Mouse (Mus musculus) fat pad, adult 2 months (tissue): Measurements from ENCODE around the gene Fmr1nb.
"Not testable (repeated sequence)": the region's sequence is repeated elsewhere in the genome, so short reads cannot be mapped to it uniquely, and the experiment has no call there.

Source experiments
- DNase-seq: peaks from one replicate; pipeline ENCODE4 v3.0.0-alpha.2; 2011; ENCODE audit warnings: low read depth, low spot score; ENCODE audit errors: extremely low read depth

The Fmr1nb gene

DNA sequence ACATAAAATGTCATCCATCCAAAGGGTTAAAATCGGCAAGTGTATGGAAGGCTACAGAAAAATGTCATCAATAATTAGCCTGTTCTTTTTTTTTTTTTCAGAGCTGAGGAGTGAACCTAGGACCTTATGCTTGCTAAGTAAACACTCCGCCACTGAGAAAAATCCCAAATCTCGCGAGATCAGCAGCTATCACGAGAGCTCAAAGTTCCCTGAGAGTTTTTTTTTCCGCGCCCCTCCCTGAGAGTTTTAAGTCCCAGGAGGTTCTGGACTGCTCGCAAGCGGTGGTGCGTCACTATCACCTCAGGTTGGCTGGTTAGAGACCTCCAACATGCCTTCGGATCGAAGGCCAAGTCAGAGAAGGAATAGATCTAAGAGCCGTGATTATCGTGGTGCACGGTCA is at the start of gene Fmr1nb:
TSS of gene Fmr1nb (plus strand) at position 234 of the 400 bp plus-strand sequence.
- DNase-seq = no peak

DNA sequence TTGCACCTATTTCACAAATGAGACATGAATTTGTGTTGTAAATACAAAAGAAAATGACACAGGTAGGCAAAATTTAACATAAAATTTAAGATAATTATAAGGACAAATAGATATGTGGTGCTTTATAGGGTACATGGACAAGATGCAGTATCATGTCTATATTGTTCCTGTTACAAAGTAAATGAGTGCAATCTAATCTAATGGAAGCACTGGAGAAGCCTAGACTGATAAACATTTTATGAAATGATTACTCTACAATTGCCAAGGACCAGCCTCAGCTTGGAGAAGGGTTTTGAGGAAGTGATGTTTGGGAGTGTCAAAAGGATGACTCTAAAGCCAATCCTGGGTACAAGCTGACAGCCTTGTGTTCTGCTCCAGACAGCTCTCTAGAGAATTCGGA is 24.7 kb upstream of the Fmr1nb start:
- DNase-seq = no peak

DNA sequence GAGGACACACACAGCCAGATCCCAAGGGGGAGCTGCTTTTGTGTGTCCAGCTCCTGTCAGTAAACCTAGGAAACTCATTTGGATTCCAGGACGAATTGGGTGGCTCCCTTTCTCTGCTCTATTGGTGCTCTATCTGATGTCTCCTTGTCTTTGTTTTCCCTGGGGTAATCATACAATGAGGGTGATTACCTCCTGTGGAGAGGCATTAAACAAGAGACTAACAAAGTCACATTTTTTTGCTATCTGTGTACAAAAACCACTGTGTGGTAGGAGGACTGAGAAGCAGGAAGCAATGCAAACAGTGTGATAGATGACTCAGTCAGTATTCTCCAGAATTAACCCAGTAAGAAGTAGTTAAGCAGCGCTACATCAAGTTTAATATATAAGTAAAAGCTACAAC is 21.6 kb upstream of the Fmr1nb start:
- no peak for DNase-seq

DNA sequence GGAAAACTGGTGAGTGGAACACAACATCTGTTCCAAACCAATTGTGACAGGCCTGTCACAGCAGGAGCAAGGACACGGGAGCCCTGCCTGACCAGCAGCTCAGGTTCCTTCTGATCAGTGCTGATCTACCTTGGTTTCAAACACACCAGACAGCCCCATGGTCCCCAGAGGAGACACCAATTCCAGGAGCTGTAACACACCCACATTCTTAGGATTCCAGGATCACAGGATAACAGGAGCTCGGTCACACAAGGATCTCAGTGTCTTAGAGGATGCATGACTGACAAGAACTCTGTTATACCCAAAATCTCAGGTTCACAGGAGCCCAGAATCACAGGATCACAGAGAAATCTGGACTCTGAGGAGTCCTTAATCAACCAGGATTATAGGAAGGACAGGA is 58.8 kb downstream of the Fmr1nb start:
- not testable (repeated sequence) for DNase-seq

DNA sequence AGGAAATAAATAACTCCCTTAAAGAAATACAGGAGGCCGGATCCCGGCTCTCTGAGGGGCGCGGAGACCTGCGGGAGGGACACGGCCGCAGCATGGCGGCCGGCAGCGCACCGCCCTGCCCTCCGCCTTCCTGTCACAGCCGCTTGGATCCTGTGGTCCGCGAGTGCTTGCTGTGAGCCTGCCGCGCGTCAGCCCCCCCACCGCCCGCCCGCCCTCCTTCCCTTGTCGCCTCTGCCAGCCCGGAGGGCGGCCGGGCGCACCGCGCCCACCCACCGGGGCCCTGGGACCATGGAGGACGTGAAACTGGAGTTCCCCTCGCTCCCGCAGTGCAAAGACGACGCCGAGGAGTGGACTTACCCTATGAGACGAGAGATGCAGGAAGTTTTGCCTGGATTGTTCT is 59.4 kb downstream of the Fmr1nb start, which contains the start of gene Gm14698:
TSS of gene Gm14698 (plus strand) at position 35 of the 400 bp plus-strand sequence.
- not testable (repeated sequence) for DNase-seq

DNA sequence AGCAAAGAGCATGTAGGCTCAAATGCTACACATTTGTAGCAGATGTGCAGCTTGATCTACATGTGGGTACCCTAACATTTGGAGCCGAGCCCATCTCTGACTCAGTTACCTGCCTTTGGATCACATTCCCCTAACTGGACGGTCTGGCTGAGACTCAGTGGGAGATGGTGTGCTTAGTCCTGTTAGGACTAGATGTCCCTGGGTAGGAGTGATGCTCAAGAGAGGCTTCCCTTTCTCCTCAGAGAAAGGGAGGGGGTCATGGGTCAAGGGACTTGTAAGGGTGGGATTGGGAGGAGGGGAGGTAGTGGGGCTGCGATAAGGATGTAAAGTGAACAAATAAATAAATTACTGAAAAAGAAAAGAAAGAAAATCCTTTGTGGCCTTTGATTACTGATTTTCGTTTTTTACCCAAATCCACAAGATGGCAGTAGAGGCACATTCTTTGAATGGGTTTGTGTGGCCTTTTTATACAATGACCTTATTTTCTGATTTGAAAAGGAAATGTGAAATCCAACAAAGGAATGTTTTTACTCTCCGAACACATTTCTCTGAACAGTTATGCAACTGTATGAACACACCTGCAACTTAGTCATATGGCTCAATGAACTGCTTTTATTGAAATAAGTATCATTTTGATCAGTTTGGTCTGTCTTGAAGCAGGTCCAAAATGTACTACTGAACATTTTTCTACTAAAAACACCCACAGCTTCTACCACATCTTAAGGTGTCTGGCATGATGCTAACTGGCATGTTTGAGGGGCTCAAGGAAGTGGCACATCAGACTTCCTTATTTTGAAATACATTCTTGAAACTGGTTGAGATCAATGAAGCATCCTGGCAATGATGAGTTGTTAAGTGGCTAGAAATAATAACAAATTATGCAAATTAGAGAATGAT is 78.2 kb downstream of the Fmr1nb start:
- DNase-seq = no peak
